Mouse (Mus musculus): Measurements from ENCODE around the gene Sf3b4.

Sf3b4 gene

DNA sequence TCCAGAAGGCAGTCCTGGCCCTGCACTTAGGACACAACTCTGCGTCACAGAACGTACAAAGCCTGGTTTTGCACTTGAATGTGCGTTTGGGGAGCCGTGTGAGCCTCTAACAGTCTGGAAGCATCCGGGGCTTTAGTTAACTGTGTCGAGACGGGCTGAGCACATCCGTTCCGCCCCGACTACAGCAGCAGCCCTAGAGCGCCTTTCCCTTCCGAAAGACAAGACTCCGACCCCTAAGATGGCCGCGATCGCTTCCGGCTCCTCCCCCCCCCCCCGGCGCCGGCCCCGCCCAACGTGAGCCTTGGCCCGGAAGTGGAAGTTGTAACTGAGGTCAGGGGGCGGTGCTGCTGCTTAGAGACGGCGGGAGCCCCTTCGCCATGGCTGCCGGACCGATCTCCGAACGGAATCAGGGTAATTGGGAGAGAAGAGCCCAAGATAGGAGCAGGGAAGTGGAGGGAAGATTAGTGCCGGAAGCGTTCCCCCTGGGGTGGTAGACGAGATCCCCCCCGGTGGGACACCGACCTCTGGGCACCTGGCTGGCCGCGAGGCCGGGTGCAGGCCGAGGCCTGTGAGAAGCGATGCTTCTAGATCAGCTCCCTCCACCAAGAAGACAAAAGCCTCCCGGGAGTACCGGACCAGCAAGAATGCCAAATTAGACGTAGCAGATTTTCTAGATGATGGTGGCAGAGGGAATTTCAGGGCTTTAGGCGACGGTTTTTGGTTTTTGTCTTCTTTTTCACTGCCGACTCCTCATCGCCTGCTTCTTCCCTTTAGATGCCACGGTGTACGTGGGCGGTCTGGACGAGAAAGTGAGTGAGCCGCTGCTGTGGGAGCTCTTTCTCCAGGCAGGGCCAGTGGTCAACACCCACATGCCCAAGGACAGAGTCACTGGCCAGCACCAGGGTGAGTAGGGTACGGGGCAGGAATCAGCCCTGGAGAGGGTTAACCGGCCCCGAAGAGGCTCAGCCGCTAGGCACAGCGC is at the start of gene Sf3b4:
Gene Sf3b4, plus strand, starts transcription at position 136 of the 982 bp plus-strand sequence.
- peak; percentile 88 to 91 for DNase-seq (ENCODE audit: low spot score in 2 of 2)

DNA sequence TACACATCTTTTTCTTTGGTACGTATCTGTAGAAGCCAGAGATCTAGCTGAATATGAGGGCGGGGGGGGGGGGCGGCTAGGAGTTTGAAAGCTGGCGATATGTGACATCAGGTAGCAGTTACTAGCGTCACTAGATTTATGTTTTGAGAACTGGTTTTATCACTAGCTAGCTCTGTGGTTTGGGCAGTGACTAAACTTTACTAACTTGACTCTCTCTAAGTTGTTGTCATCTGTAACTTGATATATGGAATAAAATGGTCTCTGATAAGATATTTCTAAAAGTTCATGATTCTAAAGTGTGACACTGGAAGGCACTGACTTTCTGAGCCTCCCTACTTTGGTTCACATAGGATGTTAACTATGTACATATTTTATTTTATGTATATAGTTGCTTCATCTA is 47.9 kb upstream of the Sf3b4 start:
- no peak for DNase-seq (ENCODE audit: low spot score in 2 of 2)

DNA sequence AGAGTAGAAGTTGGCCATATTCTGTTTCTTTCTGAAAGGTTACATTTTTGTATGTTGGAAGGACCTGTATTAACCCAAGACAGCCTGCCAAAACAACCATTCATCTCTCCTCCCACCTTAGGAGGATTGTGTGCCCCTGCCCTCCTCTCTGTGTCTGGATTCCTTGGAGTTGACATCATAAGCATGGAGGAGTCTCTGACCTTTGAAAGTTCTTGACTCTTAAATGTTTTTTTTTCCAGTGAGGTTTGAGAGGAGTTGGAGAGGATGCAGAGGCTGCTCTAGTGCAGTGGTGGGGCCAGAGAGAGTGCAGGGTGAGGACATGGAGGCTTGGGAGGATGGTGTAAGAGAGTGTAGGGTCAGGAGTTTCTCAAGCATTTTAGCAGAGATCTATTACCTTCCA is 44.0 kb upstream of the Sf3b4 start:
- peak; percentile 15 to 22 for DNase-seq (ENCODE audit: low spot score in 2 of 2)

DNA sequence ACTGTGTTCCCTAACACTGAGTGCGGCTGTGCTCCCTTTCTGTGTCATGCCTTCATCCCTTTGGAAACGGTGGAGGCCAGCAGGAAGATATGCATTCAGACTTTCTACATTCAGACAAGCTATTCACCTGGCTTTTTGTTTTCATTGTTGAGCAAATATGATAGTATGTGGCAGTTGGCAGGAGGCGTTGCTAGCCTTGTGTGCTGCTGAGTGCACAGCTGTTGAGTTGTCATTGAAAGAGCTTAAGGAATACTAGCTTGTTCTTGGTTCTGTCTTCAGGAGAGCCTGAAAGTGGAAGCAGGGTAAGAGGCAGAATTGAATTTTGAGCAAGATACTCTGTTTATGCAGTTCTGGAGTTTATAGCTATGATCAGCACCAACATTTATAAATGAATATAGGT is 39.7 kb upstream of the Sf3b4 start:
- DNase-seq (ENCODE audit: low spot score in 2 of 2): no peak

DNA sequence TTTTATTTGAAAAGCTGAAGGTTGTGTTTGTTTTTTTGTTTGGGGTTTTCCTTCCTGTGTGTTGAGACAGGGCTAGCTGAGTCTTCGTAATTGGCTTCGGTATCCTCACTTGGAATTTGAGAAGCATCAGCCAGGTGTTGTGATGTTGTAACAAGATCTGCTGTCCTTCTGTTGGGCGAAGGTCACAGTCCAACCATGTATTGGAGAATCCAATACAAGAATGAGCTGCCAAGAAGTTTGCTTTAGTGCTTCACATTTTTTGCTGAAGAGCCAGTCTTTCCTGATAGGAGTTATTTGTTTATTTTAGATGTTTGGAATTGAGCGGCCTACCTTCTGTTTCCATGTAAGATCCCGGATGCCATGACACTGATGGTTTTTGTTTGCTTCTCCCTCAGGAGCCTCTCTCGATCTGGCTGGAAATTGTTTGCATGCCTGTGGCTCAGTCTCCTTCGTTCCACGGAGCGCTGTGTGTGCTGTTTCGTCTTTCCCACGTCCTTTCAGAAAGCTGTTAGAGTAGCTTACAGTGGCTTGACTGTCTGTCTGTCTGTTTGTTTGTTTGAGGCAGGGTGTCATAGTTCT is 38.7 kb upstream of the Sf3b4 start:
- no peak for DNase-seq (ENCODE audit: low spot score in 2 of 2)

DNA sequence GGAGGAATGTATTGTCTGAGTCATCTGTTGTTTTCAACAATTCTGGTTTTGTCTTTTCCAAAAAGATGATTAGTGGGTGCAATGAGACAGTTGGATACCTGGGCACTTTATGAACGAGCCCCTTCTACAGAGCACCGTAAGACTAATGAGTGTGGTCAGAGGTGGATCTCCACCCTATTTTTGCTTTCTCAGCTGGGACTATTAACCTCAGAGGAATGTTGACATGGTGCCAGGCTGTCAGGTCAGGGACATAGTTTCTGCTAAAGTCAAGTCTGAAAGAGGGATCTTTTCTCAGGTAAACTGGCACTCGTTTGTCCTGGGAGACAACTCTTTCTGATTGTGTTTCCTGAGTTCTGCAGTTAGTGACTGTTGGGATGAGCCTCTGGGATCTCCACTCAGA is 37.1 kb upstream of the Sf3b4 start:
- no peak for DNase-seq (ENCODE audit: low spot score in 2 of 2)

DNA sequence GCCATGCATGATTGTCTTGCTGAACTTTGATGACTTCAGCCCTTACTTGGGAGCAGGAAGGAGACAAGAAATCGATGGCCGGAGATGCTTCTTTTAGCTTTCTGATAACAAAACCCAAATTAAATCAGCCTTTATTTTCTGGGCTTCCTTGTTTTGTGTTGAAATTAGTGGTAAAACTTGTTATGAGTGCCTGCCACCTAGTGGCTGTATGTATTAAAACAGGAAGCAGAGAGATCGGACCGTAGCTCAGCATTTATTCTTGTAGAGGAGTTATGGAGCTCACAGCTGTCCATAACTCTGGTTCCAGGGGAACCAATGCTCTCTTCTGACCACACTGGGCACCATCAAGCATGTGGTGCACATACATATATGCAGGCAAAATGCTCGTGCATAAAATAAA is 24.2 kb upstream of the Sf3b4 start:
- peak; percentile 55 to 77 for DNase-seq (ENCODE audit: low spot score in 2 of 2)

DNA sequence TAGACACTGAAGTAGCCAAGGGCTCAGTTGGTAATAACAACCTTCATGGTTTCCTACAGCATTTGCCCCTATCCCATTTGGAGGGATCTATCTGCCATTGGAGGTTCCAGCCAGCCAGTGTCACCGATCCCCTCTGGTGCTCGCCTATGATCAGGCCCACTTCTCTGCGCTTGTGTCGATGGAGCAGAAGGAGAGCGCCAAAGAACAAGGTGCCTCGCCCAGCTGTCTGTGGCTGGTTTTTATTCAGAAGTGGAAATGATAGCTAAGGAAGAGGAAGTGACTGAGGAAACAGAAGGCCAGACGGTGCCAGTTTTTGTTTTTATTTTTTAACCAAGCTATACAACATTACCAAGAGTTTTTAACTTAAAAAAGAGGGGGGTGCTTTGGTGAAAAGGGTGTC is 20.3 kb upstream of the Sf3b4 start:
- DNase-seq (ENCODE audit: low spot score in 2 of 2): no peak

DNA sequence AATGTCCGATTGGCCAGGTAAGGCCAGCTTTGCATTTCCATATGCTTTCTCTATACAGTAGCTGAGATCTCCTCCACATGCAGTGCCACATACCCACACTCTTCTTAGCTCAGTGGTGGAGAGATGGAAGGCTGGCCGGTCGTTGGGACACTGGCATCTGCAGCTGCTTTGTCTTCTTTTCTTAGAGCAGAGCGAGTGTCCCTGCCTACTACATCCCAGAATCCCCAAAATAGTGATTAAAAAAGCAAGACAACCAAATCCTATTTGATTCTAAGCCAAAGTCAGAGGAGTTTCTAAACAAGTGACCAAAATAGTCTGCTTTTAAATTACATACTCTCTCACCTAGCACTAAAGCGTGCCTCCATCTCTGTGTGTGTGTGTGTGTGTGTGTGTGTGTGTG is 19.5 kb upstream of the Sf3b4 start:
- no peak for DNase-seq (ENCODE audit: low spot score in 2 of 2)

DNA sequence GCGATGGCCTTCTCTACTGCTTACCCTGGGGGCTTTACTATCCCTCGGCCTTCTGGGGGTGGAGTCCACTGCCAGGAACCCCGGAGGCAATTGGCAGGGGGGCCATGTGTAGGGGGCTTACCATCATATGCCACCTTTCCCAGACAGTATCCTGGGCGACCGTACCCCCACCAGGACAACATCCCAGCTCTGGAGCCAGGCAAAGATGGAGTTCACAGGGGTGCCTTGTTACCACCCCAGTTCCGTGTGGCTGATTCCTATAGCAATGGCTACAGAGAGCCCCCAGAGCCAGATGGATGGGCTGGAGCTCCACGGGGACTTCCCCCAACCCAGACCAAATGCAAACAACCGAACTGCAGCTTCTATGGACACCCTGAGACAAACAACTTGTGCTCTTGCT is 16.6 kb upstream of the Sf3b4 start:
- no peak for DNase-seq (ENCODE audit: low spot score in 2 of 2)

DNA sequence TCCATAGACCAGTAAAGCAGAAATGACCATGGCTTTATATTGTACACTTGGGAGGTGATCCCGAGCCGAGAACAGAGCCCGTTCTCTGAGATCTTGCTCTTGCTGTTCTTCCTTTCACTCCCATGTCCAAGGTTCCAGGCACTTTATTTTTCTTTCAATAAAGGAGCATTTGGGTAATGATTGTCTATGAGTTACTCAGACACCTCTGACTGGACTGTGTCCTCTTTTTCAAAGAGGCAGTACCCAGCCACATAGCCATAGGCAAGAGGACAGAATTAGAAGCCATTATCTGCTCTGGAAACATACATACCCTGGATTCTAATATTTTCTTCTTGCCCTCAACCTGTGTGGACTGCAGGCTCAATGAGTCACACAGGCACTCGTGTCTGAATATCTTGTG is 12.3 kb upstream of the Sf3b4 start:
- DNase-seq (ENCODE audit: low spot score in 2 of 2): no peak

DNA sequence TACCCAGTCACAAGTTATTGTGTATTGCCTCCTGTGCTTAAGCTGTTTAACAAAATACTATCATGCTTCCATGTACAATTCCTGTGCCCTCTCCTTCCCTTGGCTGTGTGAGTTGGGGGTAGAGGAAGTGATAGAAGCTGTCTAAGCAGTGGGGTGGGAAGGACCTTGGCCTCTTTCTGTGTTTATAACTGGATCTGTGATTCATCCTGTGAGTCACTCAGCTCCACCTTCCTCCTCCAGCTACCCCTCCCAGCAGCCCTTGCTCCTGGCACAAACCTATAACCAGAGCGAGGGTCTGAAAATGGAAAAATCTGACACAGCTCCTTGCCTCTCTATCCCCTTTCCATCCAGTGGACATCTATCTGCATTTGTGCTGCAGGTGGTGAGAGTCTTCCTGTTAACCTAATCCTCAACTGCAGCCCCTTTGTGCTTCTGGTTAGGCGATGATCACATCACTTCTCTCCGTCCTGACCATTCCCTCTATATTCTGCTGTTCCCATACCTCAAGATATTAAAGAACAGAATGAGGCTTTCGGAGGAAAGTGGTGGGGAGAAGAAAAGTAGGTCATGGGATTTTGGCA is 11.8 kb upstream of the Sf3b4 start:
- DNase-seq (ENCODE audit: low spot score in 2 of 2): peak; percentile 75 to 76

DNA sequence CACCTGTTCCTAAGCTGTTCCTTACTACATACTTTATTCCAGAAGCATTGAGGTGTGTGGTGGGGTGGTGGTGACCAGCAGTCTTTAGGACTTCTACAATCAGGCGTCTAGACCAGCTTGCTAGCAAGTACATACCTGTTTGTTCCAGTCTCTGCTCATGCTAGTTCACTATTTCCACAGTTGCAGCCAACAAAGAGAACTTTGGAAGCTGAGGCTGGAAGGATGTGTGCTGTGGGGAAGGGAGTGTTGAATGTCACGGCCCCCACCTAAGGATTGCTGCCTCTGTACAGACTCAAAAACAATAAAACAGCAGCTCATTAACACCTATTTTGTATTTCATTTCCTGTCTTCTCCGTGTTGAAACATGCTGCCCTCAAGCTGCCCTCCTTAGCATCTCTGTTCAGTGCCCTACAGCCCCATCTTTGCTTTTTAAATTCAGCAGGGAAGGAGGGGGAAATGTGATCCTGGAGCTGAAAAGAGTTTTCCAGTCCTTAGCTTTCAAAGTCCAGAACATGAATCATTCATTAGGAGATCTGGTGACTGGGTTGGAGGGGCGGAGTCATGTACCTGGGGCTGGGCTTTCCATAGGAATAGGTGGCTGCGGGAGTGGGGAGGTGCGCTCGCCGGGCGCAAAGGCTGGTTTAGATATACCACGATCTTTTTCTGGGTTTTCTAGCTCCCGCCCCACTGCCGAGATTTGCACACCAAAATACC is 11.2 kb upstream of the Sf3b4 start:
- peak; percentile 51 to 56 for DNase-seq (ENCODE audit: low spot score in 2 of 2)

DNA sequence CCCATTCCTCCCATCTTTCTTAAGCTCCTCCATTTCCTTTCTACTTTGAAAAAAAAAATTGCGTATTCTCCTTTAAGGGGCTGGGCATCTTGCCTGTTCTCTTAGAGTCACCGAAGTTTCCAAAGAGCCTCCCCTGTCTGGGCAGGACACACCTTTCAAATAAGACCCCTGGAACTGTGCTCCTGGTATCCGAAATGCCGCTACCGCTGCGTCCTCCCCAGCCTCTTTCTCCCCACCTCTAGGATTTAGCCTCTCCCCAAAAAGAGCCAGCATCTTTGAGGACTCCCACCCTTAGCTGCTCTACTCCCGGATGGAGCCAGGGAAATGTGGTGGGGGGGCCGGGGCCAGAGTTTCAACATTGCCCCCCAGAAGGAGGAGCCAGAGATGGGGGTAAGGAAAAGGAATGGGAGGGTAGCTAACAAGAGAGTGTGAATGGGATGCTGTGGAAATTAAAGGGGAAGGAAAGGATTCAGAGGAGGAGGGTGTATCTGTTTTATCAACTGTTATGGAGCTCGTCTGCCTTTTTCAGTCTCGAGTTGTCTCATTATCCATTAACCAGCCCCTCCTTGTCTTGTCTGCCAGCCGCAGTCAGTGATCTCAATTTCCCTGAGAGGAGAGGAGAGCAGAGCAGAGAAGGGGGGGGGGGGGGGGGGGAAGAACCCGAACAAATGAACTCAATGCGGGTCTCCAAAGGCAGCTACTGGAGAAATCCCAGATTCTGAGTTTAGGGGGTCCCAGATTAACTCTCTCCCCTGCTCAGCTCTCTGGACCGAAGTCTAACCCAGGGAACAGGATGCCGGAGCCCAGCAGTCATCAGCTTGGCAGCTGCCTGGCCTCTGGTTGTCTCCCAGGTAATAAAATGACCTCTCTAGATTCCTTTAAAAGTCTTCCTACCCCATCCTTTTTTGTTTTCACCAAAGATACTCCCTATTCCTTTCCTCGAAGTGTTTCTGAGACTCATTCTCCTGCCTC is 10.0 kb upstream of the Sf3b4 start, which contains the start of gene Mtmr11:
Gene Mtmr11, plus strand, starts transcription at position 136 of the 972 bp plus-strand sequence.
- peak; percentile 44 to 51 for DNase-seq (ENCODE audit: low spot score in 2 of 2)

DNA sequence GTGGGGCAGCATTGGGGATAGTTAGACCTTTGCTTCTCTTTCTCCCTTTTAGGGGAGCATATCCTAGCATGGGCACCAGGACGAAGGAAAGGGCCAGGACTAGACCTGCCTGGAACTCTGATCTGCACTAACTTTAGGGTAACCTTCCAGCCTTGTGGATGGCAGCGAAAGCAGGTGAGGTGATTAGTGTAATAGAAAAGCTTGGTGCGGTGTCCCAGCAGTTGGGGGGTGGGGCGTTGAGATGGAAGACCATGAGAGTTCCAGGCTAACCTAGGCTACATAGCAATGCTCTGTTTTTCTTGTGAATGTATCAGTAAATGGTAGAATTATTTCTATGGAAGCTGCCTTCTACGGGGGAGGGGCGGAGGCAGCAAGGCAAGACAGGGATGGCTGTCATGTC is 9.1 kb upstream of the Sf3b4 start:
- DNase-seq (ENCODE audit: low spot score in 2 of 2): no peak

DNA sequence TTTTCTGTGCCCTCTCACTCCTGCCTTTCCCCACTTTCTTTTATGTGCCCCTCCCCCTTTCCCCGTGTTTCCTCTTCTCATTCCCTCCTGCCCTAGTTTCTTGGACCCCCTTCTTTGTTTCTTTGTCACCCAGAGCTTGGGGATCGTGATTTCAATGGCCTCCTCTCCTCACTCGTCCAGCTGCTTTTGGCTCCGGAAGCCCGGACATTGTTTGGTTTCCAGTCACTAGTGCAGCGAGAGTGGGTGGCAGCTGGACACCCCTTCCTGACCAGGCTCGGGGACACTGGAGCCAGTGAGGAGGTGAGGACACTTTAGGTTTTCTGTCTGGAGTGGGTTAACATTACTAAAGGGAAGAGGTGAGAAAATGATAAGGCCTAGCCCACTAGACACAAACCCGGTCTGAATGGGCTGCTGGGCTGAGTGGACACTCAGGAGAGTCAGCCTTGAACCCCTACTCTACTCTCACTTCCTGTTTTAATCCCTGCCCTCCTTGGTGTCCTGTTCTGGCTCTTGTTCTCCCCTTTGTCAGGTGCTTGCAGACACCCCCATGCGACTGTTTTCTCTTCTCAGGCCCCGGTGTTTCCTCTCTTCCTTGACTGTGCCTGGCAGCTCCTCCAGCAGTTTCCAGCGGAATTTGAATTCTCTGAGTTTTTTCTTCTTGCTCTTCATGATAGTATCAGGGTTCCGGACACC is 3.5 kb upstream of the Sf3b4 start:
- DNase-seq (ENCODE audit: low spot score in 2 of 2): peak in 1 of 2 experiments; percentile 41

DNA sequence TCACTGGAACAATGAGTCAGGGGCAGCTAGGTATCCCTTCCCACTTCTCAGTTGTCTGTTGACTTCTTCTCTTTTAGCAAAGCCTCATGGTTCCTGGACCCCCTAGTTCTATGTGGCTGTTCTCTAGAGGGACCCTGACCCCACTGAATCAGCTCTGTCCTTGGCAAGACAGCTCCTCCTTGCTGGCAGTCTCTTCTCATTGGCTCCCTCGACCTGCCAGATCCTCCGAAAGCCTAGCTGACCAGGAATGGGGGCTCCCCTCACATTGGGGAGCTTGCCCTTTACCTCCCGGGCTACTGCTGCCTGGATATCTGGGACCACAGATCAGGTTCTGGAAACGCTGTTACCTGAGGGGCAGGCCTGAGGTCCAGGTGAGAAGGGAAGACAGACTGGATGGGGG is 1.9 kb upstream of the Sf3b4 start:
- DNase-seq (ENCODE audit: low spot score in 2 of 2): no peak

DNA sequence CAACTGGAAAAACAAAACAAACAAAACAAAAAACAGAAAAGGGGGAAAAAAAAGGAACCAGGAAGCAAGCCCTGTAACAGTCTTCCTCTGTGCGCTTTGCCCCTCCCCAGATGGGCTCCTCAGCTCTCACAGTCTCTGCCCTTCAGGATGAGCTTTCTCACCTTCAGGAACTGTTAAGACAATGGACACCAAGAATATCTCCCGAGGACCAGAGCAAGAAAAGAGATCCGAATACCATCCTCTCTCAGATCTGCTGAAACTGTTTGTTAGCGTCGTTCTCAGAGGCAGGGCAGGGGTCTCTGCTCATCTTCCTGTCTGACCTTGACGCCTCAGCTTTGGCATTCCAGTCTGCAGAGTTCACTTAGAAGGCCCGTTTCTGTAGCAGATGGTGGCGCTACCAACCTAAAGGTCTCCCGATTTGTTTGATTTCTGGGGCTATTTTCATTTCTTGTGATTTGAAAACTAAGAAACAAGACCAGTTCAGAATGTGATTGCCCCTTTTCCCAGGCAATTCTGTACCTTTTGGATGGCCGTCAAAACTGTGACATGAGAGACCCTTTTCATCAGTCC is 1.1 kb upstream of the Sf3b4 start:
- no peak for DNase-seq (ENCODE audit: low spot score in 2 of 2)

DNA sequence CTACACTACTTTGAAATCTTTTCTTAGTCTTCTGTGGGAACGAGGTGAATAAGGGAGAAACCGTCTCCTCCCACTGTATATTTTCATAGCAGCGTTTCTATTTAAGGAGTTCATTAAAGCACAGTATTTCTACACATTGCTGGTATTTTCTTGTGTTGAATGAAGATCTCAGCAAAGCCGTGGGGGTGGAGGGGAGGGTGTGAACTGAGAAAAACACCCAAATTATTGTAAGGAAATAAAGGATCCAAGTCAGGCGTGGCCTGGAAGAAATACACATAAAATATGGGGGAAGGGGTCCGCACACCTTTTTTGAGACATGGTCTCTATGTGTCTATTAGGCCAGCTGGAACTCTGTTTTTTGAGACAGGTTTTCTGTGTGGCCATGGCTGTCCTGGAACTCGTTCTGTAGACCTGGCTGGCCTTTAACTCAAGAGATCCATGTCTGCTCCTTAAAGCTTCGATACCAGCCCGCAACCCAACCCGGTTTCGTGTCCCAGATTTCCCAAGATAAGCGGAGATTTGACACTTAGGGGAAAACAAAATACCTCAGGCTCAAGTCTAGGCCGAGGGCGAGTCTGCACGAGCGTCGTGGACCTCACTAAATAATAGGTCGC is 442 bp upstream of the Sf3b4 start:
- DNase-seq (ENCODE audit: low spot score in 2 of 2): no peak

DNA sequence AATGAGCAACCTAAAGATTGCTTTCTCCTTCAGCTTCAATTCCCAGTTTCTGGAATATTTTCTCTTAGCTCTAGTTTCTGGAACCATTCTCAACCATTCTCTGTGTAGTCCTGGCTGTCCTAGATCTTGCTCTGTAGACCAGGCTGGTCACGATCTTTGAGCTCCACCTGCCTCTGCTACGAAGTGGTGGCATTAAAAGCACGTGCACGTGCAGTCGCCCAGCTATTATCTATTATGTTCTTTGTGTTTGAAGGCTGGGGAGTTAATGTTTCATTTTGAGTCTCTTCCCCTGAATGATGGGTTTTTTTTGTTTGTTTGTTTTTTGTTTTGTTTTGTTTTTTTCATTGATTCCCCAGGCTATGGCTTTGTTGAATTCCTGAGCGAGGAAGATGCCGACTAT is 1.1 kb downstream of the Sf3b4 start:
- DNase-seq (ENCODE audit: low spot score in 2 of 2): no peak
